Mouse (Mus musculus): ENCODE measurements around the gene Sf3a2. TPM values are rescaled to one million over a fixed set of nuclear protein-coding genes. Genes with fewer than 3 reads are reported as not detected.
A peak's percentile ranks its signal among the peaks of the same experiment; 100 is the strongest.

Sf3a2 gene
- polyA plus RNA-seq, 1 experiment: 94.6 TPM

- no peaks in the 10 kb centered on the region for H3K36me3 ChIP-seq (ENCODE audit: control insufficient read depth, insufficient read depth, low read length)
- H3K27ac ChIP-seq (ENCODE audit: control insufficient read depth, insufficient read depth, low read length): no peak overlapping the region
- DNase-seq: no peak
- peaks cover under 1% of the 10 kb centered on the region for H3K4me1 ChIP-seq (replicated peaks; ENCODE audit: control insufficient read depth, insufficient read depth, low read length)
- 82% methylated on average over 6 of the region's 6 CpGs for WGBS
- H3K4me3 ChIP-seq (ENCODE audit: control insufficient read depth, insufficient read depth, low read length): no peak overlapping the region
- TF ChIP-seq CTCF (IDR thresholded peaks at IDR 0.05; ENCODE audit: borderline replicate concordance, control insufficient read depth, extremely low read depth, insufficient read depth, low read length, poor library complexity): no peak
- no peak for TF ChIP-seq POLR2A (IDR thresholded peaks at IDR 0.05; ENCODE audit: control insufficient read depth, extremely low read depth, insufficient read depth, low read length, poor library complexity)
- H3K27me3 ChIP-seq (ENCODE audit: control insufficient read depth, insufficient read depth, low read length): no peaks in the 10 kb centered on the region
Observed at GRCm38 (mm10) chr10:80818599-80819281, 20.7 kb downstream of the Sf3a2 start.

- H3K4me3 ChIP-seq (ENCODE audit: control insufficient read depth, insufficient read depth, low read length): no peak overlapping the region
- no peaks in the 10 kb centered on the region for H3K36me3 ChIP-seq (ENCODE audit: control insufficient read depth, insufficient read depth, low read length)
- no peak for DNase-seq
- TF ChIP-seq POLR2A (IDR thresholded peaks at IDR 0.05; ENCODE audit: control insufficient read depth, extremely low read depth, insufficient read depth, low read length, poor library complexity): no peak
- no peak for TF ChIP-seq CTCF (IDR thresholded peaks at IDR 0.05; ENCODE audit: borderline replicate concordance, control insufficient read depth, extremely low read depth, insufficient read depth, low read length, poor library complexity)
- peaks cover 6% of the 10 kb centered on the region for H3K4me1 ChIP-seq (replicated peaks; ENCODE audit: control insufficient read depth, insufficient read depth, low read length)
- H3K27ac ChIP-seq (ENCODE audit: control insufficient read depth, insufficient read depth, low read length): no peak overlapping the region
- no peaks in the 10 kb centered on the region for H3K27me3 ChIP-seq (ENCODE audit: control insufficient read depth, insufficient read depth, low read length)
- WGBS: 85% methylated on average over 3 of the region's 3 CpGs
Observed at GRCm38 (mm10) chr10:80819406-80819805, 21.4 kb downstream of the Sf3a2 start.

GRCm38 (mm10) chr10:80821991-80822390, 24.0 kb downstream of the Sf3a2 start:
- Histone ChIP-seq H3K4me3 (ENCODE audit: control insufficient read depth, insufficient read depth, low read length) (no peak overlapping the region), H3K4me1 (replicated peaks; ENCODE audit: control insufficient read depth, insufficient read depth, low read length) (peaks cover 12% of the 10 kb centered on the region), H3K27me3 (ENCODE audit: control insufficient read depth, insufficient read depth, low read length) (no peaks in the 10 kb centered on the region), H3K36me3 (ENCODE audit: control insufficient read depth, insufficient read depth, low read length) (no peaks in the 10 kb centered on the region), H3K27ac (ENCODE audit: control insufficient read depth, insufficient read depth, low read length) (no peak overlapping the region)
- peak; percentile 38 for DNase-seq
- TF ChIP-seq CTCF (IDR thresholded peaks at IDR 0.05; ENCODE audit: borderline replicate concordance, control insufficient read depth, extremely low read depth, insufficient read depth, low read length, poor library complexity): no peak
- TF ChIP-seq POLR2A (IDR thresholded peaks at IDR 0.05; ENCODE audit: control insufficient read depth, extremely low read depth, insufficient read depth, low read length, poor library complexity): no peak
- 49% methylated on average over 2 of the region's 2 CpGs for WGBS

GRCm38 (mm10) chr10:80822528-80822927, 24.5 kb downstream of the Sf3a2 start:
- Histone ChIP-seq H3K4me1 (replicated peaks; ENCODE audit: control insufficient read depth, insufficient read depth, low read length) (peaks cover 13% of the 10 kb centered on the region), H3K27ac (ENCODE audit: control insufficient read depth, insufficient read depth, low read length) (no peak overlapping the region), H3K4me3 (ENCODE audit: control insufficient read depth, insufficient read depth, low read length) (no peak overlapping the region), H3K36me3 (ENCODE audit: control insufficient read depth, insufficient read depth, low read length) (no peaks in the 10 kb centered on the region), H3K27me3 (ENCODE audit: control insufficient read depth, insufficient read depth, low read length) (no peaks in the 10 kb centered on the region)
- DNase-seq: no peak
- TF ChIP-seq POLR2A (IDR thresholded peaks at IDR 0.05; ENCODE audit: control insufficient read depth, extremely low read depth, insufficient read depth, low read length, poor library complexity): no peak
- no peak for TF ChIP-seq CTCF (IDR thresholded peaks at IDR 0.05; ENCODE audit: borderline replicate concordance, control insufficient read depth, extremely low read depth, insufficient read depth, low read length, poor library complexity)
- WGBS: 82% methylated on average over 5 of the region's 5 CpGs

- WGBS: 88% methylated on average over 1 of the region's 1 CpGs
- no peak for TF ChIP-seq CTCF (IDR thresholded peaks at IDR 0.05; ENCODE audit: borderline replicate concordance, control insufficient read depth, extremely low read depth, insufficient read depth, low read length, poor library complexity)
- TF ChIP-seq POLR2A (IDR thresholded peaks at IDR 0.05; ENCODE audit: control insufficient read depth, extremely low read depth, insufficient read depth, low read length, poor library complexity): no peak
Observed at GRCm38 (mm10) chr10:80823316-80823715, 25.3 kb downstream of the Sf3a2 start.

GRCm38 (mm10) chr10:80823847-80824643, 26.0 kb downstream of the Sf3a2 start:
- 10% methylated on average over 8 of the region's 8 CpGs for WGBS
- TF ChIP-seq CTCF (IDR thresholded peaks at IDR 0.05; ENCODE audit: borderline replicate concordance, control insufficient read depth, extremely low read depth, insufficient read depth, low read length, poor library complexity) (no peak), POLR2A (IDR thresholded peaks at IDR 0.05; ENCODE audit: control insufficient read depth, extremely low read depth, insufficient read depth, low read length, poor library complexity) (peak; percentile 56; the same call in 1 of the 2 replicates)
- H3K4me1 ChIP-seq (replicated peaks; ENCODE audit: control insufficient read depth, insufficient read depth, low read length): peaks cover 21% of the 10 kb centered on the region
- H3K4me3 ChIP-seq (ENCODE audit: control insufficient read depth, insufficient read depth, low read length): peak overlapping the region; percentile 12
- peak overlapping the region; percentile 92 for H3K27ac ChIP-seq (ENCODE audit: control insufficient read depth, insufficient read depth, low read length)
- no peaks in the 10 kb centered on the region for H3K27me3 ChIP-seq (ENCODE audit: control insufficient read depth, insufficient read depth, low read length)
- H3K36me3 ChIP-seq (ENCODE audit: control insufficient read depth, insufficient read depth, low read length): no peaks in the 10 kb centered on the region
- peak; percentile 45 for DNase-seq

More at GRCm38 (mm10) chr10:80823316-80823715, 25.3 kb downstream of the Sf3a2 start:
- H3K36me3 ChIP-seq (ENCODE audit: control insufficient read depth, insufficient read depth, low read length): no peaks in the 10 kb centered on the region
- H3K27ac ChIP-seq (ENCODE audit: control insufficient read depth, insufficient read depth, low read length): peak overlapping the region; percentile 92; the same call in 1 of the 2 replicates
- H3K27me3 ChIP-seq (ENCODE audit: control insufficient read depth, insufficient read depth, low read length): no peaks in the 10 kb centered on the region
- H3K4me1 ChIP-seq (replicated peaks; ENCODE audit: control insufficient read depth, insufficient read depth, low read length): peaks cover 21% of the 10 kb centered on the region
- no peak for DNase-seq
- no peak overlapping the region for H3K4me3 ChIP-seq (ENCODE audit: control insufficient read depth, insufficient read depth, low read length)

All from thymus, adult 2 months (tissue).